ENCODE assay signal across 14 mouse cellular contexts in the genomic region with DNA sequence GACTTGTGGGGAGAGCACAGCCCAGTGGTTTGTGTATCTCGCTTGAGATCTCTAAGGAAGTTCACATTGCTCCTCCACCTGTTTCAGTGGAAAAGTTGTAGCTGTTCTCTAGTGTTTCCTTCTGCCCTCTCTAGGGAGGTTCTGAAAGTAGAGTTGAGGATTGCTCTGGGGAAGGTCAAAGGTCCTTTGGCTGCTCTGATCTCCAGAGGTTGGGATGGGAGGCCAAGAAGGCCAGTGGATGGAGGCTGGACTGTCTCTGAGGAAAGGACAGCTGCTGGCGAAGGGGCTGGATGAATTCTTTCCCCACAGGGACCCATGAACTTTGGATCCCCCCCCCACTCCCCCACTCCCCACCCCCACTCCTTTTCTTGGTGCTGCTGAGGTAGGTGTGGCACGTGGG. TPM values are rescaled to one million over a fixed set of nuclear protein-coding genes. Genes with fewer than 3 reads are reported as not detected.
DNase-seq lines count a peak whose midpoint lies in the region; ATAC-seq and TF ChIP-seq lines count a peak whose summit lies in the region.
"Had no signal": no experiment of that assay in that cellular context is flagged by ENCODE, and none has a peak within 500 bp of the region (broad histone marks: within the 10 kb centered on the region; RNA-seq: fewer than 3 reads in every experiment).

No protein-coding gene starts in this region.

- no peak overlapping the region for H3K9ac ChIP-seq in heart, embryonic 12.5 days
- no peak overlapping the region for H3K9ac ChIP-seq in lung, postnatal 0 days (replicated peaks; ENCODE audit: low read depth)
- H3K9ac ChIP-seq: neural tube, embryonic 12.5 days had no signal

- H3K9me3 ChIP-seq in heart, embryonic 12.5 days (replicated peaks), result no peaks in the 10 kb centered on the region
- H3K9me3 ChIP-seq in lung, postnatal 0 days (ENCODE audit: low read length), result no peaks in the 10 kb centered on the region
- H3K9me3 ChIP-seq: neural tube, embryonic 12.5 days had no signal

- no peak for TF ChIP-seq CTCF in lung, postnatal 0 days (IDR thresholded peaks at IDR 0.05)
- no peak for TF ChIP-seq CTCF in thymus, adult 2 months (IDR thresholded peaks at IDR 0.05; ENCODE audit: borderline replicate concordance, control insufficient read depth, extremely low read depth, insufficient read depth, low read length, poor library complexity)

- H3K4me3 ChIP-seq in heart, embryonic 12.5 days, result no peak overlapping the region
- H3K4me3 ChIP-seq in lung, postnatal 0 days (ENCODE audit: low read depth, low read length), result no peak overlapping the region
- H3K4me3 ChIP-seq in thymus, adult 2 months (ENCODE audit: control insufficient read depth, insufficient read depth, low read length), result no peak overlapping the region
- H3K4me3 ChIP-seq: megakaryocyte, embryonic 14.5 days; neural tube, embryonic 12.5 days had no signal

- peaks cover 83% of the 10 kb centered on the region for H3K4me1 ChIP-seq in heart, embryonic 12.5 days (replicated peaks)
- no peaks in the 10 kb centered on the region for H3K4me1 ChIP-seq in lung, postnatal 0 days (ENCODE audit: insufficient read depth, low read depth, low read length)
- peaks cover 10% of the 10 kb centered on the region for H3K4me1 ChIP-seq in thymus, adult 2 months (replicated peaks; ENCODE audit: control insufficient read depth, insufficient read depth, low read length)

- no peak for TF ChIP-seq EP300 in lung, postnatal 0 days (IDR thresholded peaks at IDR 0.05)

- no peak overlapping the region for H3K27ac ChIP-seq in heart, embryonic 12.5 days (ENCODE audit: poor library complexity, severe bottlenecking)
- no peak overlapping the region for H3K27ac ChIP-seq in lung, postnatal 0 days (ENCODE audit: low read length)
- no peak overlapping the region for H3K27ac ChIP-seq in thymus, adult 2 months (ENCODE audit: control insufficient read depth, insufficient read depth, low read length)
- H3K27ac ChIP-seq: neural tube, embryonic 12.5 days had no signal

- no peaks in the 10 kb centered on the region for H3K27me3 ChIP-seq in heart, embryonic 12.5 days (replicated peaks)
- no peaks in the 10 kb centered on the region for H3K27me3 ChIP-seq in lung, postnatal 0 days (replicated peaks; ENCODE audit: insufficient read depth, low read length)
- H3K27me3 ChIP-seq in thymus, adult 2 months (ENCODE audit: control insufficient read depth, insufficient read depth, low read length), result no peaks in the 10 kb centered on the region
- H3K27me3 ChIP-seq: neural tube, embryonic 12.5 days; Patski had no signal

- no peak for TF ChIP-seq POLR2A in thymus, adult 2 months (IDR thresholded peaks at IDR 0.05; ENCODE audit: control insufficient read depth, extremely low read depth, insufficient read depth, low read length, poor library complexity)

- DNase-seq in heart, adult 18-20 months, result peak; percentile 51 to 74
- DNase-seq in lung, postnatal 0 days (ENCODE audit: low spot score), result no peak
- no peak for DNase-seq in lung, postnatal 25 days (ENCODE audit: low spot score)
- peak; percentile 53 to 84 for DNase-seq in kidney, postnatal 25 days
- DNase-seq in thymus, adult 2 months, result no peak
- no peak for DNase-seq in ovary, adult 18-20 months (ENCODE audit: low spot score)
- DNase-seq: layer of hippocampus, adult 9-11 months; liver; right cerebral cortex, postnatal 4 days; thymus, postnatal 14 days had no signal

- no peak for ATAC-seq in heart, embryonic 12.5 days (ENCODE audit: insufficient number of reproducible peaks, low FRiP score)
- peak; percentile 15 for ATAC-seq in lung, postnatal 0 days
- ATAC-seq: Patski had no signal

- H3K36me3 ChIP-seq in heart, embryonic 12.5 days, result no peaks in the 10 kb centered on the region
- no peaks in the 10 kb centered on the region for H3K36me3 ChIP-seq in lung, postnatal 0 days (ENCODE audit: insufficient read depth, low read length)
- H3K36me3 ChIP-seq in thymus, adult 2 months (ENCODE audit: control insufficient read depth, insufficient read depth, low read length), result no peaks in the 10 kb centered on the region
- H3K36me3 ChIP-seq: neural tube, embryonic 12.5 days had no signal

- 78% methylated on average over 3 of the region's 3 CpGs for WGBS in heart, embryonic 12.5 days
- WGBS in lung, postnatal 0 days, result 87% methylated on average over 3 of the region's 3 CpGs
- WGBS in thymus, adult 2 months, result 64% methylated on average over 3 of the region's 3 CpGs

- H3K4me2 ChIP-seq in heart, embryonic 12.5 days, result no peak overlapping the region
- H3K4me2 ChIP-seq in lung, postnatal 0 days (replicated peaks; ENCODE audit: low read depth, low read length), result no peak overlapping the region
- H3K4me2 ChIP-seq: neural tube, embryonic 12.5 days had no signal

RNA-seq across cellular contexts. Expression of gene Plekhg3, which starts 23.7 kb away (rescaled TPM):
- 10 to 100 TPM; 10.6 to 11.4 TPM for total RNA-seq in heart, adult 18-20 months (2021)
- polyA plus RNA-seq in heart, embryonic 12.5 days (2016; fragmentation: Nextera tagmentation; extraction: Ambion mirVana), result 8.2 and 10.3 TPM in 2 replicates
- 2.1 and 2.9 TPM in 2 replicates for polyA plus RNA-seq in lung, postnatal 0 days (2015; fragmentation: Nextera tagmentation; extraction: Ambion mirVana)
- 12.0 and 13.6 TPM in 2 replicates for polyA plus RNA-seq in thymus, adult 2 months (2012; rRNA removed)

Comparison
In these comparisons a context has a peak if more than half of its experiments do, and no peak if none do; other contexts are left out.
1. DNase-seq: peak in heart, adult 18-20 months (2 of 2) and kidney, postnatal 25 days (2 of 2); none in lung, postnatal 0 days (single experiment), lung, postnatal 25 days (single experiment), thymus, adult 2 months (single experiment) and ovary, adult 18-20 months (single experiment).